Comparison of ENCODE assay signal across 8 mouse cellular contexts in the genomic region with DNA sequence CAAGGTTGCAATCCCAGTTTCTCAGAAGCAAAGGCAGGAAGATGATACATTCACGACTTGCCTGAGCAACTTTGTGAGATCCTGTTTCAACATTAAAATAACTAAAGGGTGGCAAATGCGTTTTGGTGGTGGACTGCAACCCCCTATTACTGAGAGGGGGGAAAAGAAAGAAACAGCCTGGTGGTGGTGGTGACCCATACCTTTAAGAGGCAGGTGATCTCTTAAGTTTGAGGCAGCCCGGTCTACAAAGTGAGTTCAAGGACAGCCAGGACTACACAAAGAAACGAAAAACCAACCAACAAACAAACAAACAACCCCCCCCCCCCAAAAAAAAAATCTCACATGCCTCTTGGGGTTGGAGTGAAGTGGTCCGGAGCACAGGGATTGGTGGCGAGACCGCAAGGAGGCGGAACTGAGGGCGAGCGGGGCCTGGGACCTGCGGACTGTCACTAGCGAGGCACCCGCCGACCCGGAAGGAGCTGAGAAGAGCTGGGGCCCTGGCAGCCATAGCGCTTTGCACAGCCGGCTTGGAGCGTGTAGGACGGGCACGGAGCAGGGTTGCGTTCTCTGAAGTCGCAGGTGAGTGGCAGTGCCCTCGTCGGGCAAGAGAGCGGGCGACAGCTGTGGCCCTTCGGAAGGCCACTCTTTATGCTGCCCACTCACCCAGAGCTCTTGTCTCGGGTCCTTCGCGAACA. TPM values are rescaled to one million over a fixed set of nuclear protein-coding genes. Genes with fewer than 3 reads are reported as not detected.
DNase-seq lines count a peak whose midpoint lies in the region; ATAC-seq and TF ChIP-seq lines count a peak whose summit lies in the region.

A gene (minus strand): TSS at position 422 of the 695 bp plus-strand sequence.
A gene (plus strand): TSS at position 475 of the 695 bp plus-strand sequence.

- peak within 1 kb of the TSS; percentile 87 for H3K4me2 ChIP-seq in lung, postnatal 0 days (replicated peaks; ENCODE audit: low read depth, low read length)

- H3K36me3 ChIP-seq in hindbrain, embryonic 10.5 days, result no peaks in the 10 kb centered on the region
- H3K36me3 ChIP-seq in lung, postnatal 0 days (ENCODE audit: insufficient read depth, low read length), result no peaks in the 10 kb centered on the region

- H3K4me3 ChIP-seq in hindbrain, embryonic 10.5 days, result peak within 1 kb of the TSS; percentile 92
- H3K4me3 ChIP-seq in lung, postnatal 0 days (ENCODE audit: low read depth, low read length), result peak within 1 kb of the TSS; percentile 94

- peak; percentile 91 for DNase-seq in NIH3T3 (ENCODE audit: low read depth)
- DNase-seq in cerebellum, adult 9-11 months, result peak; percentile 82
- DNase-seq in frontal cortex, adult 2 months (ENCODE audit: extremely low spot score in 1 of 2, low spot score in 1 of 2), result peak; percentile 34 to 84
- DNase-seq in hindbrain, embryonic 10.5 days (ENCODE audit: low spot score), result peak; percentile 82
- DNase-seq in layer of hippocampus, adult 9-11 months, result peak; percentile 73
- peak; percentile 91 for DNase-seq in lung, postnatal 0 days (ENCODE audit: low spot score)
- DNase-seq in ovary, postnatal 10 days (ENCODE audit: low spot score), result peak; percentile 60
- peak; percentile 82 for DNase-seq in thymus, postnatal 0 days (ENCODE audit: low spot score)

- no peaks in the 10 kb centered on the region for H3K27me3 ChIP-seq in hindbrain, embryonic 10.5 days (ENCODE audit: insufficient read depth, poor library complexity, severe bottlenecking)
- H3K27me3 ChIP-seq in lung, postnatal 0 days (replicated peaks; ENCODE audit: insufficient read depth, low read length), result no peaks in the 10 kb centered on the region

- peaks cover 17% of the 10 kb centered on the region for H3K4me1 ChIP-seq in hindbrain, embryonic 10.5 days (replicated peaks)
- peaks cover 8% of the 10 kb centered on the region; the same call in 1 of the 2 replicates for H3K4me1 ChIP-seq in lung, postnatal 0 days (ENCODE audit: insufficient read depth, low read depth, low read length)

- 0 out of 2 replicates have a peak, but pooled peaks have one; percentile 15 for TF ChIP-seq EP300 in lung, postnatal 0 days (IDR thresholded peaks at IDR 0.05)

- H3K9ac ChIP-seq in lung, postnatal 0 days (replicated peaks; ENCODE audit: low read depth), result peak within 1 kb of the TSS; percentile 94

- 1% methylated on average over 30 of the region's 30 CpGs for WGBS in hindbrain, embryonic 10.5 days
- under 1% methylated on average over 23 of the region's 30 CpGs for WGBS in lung, postnatal 0 days

- ATAC-seq in lung, postnatal 0 days, result peak; percentile 90

- H3K9me3 ChIP-seq in hindbrain, embryonic 10.5 days, result no peaks in the 10 kb centered on the region
- H3K9me3 ChIP-seq in lung, postnatal 0 days (ENCODE audit: low read length), result no peaks in the 10 kb centered on the region

- peak within 1 kb of the TSS; percentile 86 for H3K27ac ChIP-seq in hindbrain, embryonic 10.5 days
- H3K27ac ChIP-seq in lung, postnatal 0 days (ENCODE audit: low read length), result peak within 1 kb of the TSS; percentile 55

- TF ChIP-seq CTCF in lung, postnatal 0 days (IDR thresholded peaks at IDR 0.05), result peak; percentile 58

RNA-seq across cellular contexts. Expression of the first gene that starts in this region (rescaled TPM):
- polyA plus RNA-seq in frontal cortex, adult 2 months (2012; rRNA removed), result 9.4 and 10.9 TPM in 2 replicates
- polyA plus RNA-seq in hindbrain, embryonic 10.5 days (2016; fragmentation: Nextera tagmentation; extraction: Ambion mirVana), result 12.5 and 13.3 TPM in 2 replicates
- polyA plus RNA-seq in lung, postnatal 0 days (2015; fragmentation: Nextera tagmentation; extraction: Ambion mirVana), result 10.3 and 10.5 TPM in 2 replicates
- 5.8 and 7.0 TPM in 2 replicates for polyA plus RNA-seq in thymus, postnatal 0 days (2015; fragmentation: Nextera tagmentation; extraction: Ambion mirVana)

RNA-seq across cellular contexts. Expression of the second gene that starts in this region (rescaled TPM):
- polyA plus RNA-seq in frontal cortex, adult 2 months (2012; rRNA removed), result 102 and 106 TPM in 2 replicates
- polyA plus RNA-seq in hindbrain, embryonic 10.5 days (2016; fragmentation: Nextera tagmentation; extraction: Ambion mirVana), result 117 and 135 TPM in 2 replicates
- 121 and 125 TPM in 2 replicates for polyA plus RNA-seq in lung, postnatal 0 days (2015; fragmentation: Nextera tagmentation; extraction: Ambion mirVana)
- 128 and 132 TPM in 2 replicates for polyA plus RNA-seq in thymus, postnatal 0 days (2015; fragmentation: Nextera tagmentation; extraction: Ambion mirVana)

Comparison
In these comparisons a context has a peak if more than half of its experiments do, and no peak if none do; other contexts are left out.
1. Peak in every context shown above with its lines: DNase-seq, ATAC-seq, H3K4me3 ChIP-seq and H3K27ac ChIP-seq.